Mouse (Mus musculus): ENCODE data around the gene Tm9sf3. TPM values are rescaled to one million over a fixed set of nuclear protein-coding genes. Genes with fewer than 3 reads are reported as not detected.
A peak's percentile ranks its signal among the peaks of the same experiment; 100 is the strongest.
"Not testable (repeated sequence)": the region's sequence is repeated elsewhere in the genome, so short reads cannot be mapped to it uniquely, and the experiment has no call there.

Gene Tm9sf3
- 10 to 100 TPM; 14.2 to 34.8 TPM for polyA plus RNA-seq (2017; shearing (Covaris generic))

DNA sequence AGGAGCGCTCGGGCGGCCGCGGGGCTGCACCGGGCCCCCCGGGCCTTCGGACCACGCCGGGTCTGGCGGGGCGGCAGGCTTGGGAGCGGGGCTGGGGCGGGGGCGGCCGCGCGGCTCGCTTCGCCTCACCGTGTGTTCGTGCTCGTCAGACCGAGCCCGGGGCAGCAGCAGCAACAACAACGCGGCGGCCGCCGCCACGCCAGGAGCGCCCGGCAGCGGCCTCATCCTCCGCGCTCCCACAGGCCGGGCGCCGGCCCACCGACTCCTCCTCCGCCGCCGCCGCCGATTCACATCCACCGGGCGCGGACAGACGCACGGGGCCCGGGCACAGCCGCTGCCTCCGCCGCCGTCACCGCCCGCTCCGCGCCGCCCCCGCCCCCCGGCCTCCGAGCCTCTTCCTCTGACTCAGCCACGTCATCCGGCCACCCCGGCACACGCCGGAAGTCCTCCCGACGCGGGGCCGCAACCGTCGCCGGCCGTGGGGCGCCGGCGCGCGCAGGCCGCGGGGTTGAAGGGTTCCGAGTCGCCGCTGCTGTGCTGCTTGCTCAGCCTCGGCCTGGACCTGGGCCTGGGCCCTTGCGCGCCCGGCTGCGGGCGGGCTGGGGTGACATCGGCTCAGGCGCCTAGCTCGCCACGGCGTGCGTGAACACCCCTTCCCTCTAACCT lies at the start of gene Tm9sf3:
TSS of gene Tm9sf3 (minus strand) at position 368 of the 666 bp plus-strand sequence.
- ATAC-seq = peak; percentile 79

DNA sequence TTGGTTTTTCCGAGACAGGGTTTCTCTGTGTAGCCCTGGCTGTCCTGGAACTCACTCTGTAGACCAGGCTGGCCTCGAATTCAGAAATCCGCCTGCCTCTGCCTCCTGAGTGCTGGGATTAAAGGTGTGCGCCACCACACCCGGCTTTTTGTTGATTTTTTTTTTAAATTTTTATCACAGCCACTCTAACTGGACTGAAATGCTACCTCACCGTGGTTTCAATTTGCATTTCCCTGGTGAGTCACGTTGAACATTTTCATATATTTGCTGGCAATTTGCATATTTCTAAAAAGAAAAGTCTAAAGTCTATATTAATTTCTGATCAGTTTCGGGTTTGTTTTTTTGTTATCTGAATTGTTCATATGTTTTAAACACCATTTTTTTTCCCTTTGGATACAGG lies 48.8 kb upstream of the Tm9sf3 start:
- not testable (repeated sequence) for ATAC-seq

DNA sequence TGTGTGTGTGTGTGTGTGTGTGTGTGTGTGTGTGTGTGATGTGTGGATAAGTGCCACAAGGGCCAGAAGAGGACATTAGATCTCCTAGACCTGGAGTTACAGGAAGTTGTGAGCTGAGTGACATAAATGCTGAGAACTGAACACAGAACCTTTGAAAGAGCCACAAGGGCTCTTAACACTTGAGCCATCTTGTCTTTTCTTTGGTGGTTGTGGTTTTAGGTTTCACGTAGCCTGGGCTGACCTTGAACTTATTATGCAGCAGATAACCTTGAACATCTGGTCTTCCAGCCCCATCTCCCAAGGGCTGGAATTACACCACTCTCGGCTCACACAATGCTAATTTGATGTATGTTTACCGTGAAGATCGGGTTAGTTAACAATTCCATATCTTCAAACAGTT lies 48.2 kb upstream of the Tm9sf3 start:
- ATAC-seq = no peak

GRCm38 (mm10) chr19:41310971-41311703 lies 47.3 kb upstream of the Tm9sf3 start:
- ATAC-seq = peak; percentile 99

GRCm38 (mm10) chr19:41303933-41304332 lies 40.1 kb upstream of the Tm9sf3 start:
- no peak for ATAC-seq

GRCm38 (mm10) chr19:41303433-41303832 lies 39.6 kb upstream of the Tm9sf3 start:
- no peak for ATAC-seq

DNA sequence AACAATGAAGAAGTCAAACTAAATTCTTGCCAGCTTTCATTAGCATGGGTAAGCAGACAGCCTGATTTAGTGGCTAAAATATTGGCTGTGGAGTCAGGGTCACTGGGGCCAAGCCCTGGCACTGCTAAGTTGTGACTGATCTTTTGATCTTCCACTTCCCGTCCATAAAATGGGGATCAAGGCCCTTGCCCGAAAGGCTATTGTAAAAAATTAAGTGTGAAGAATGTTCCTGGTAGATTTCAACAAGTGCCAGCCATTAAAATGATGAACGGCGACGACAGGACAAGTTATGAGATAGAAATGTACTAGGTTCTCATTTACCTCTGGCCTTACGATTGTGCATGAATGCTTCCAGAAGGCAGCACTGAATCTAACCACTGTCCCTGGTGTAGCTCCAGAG lies 38.1 kb upstream of the Tm9sf3 start:
- no peak for ATAC-seq

DNA sequence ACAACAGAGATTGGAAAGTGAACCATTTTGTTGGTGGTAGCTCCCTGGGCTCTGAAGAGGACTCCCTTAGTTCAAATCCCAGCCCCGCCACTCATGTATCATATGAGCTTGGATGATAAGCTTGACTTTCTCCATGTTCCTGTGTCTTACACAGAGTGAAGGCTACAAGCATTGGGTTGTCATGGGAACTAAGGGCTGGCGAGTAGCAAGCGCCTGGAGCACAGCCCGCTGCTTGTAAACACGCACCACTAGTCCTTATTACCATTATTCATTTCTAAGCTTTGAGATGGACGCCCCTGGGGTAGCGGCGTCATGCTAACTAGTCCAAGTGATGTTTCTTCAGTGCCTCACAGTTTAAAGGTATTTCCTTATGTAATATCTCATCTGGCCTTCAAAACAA lies 35.6 kb upstream of the Tm9sf3 start:
- ATAC-seq = no peak

DNA sequence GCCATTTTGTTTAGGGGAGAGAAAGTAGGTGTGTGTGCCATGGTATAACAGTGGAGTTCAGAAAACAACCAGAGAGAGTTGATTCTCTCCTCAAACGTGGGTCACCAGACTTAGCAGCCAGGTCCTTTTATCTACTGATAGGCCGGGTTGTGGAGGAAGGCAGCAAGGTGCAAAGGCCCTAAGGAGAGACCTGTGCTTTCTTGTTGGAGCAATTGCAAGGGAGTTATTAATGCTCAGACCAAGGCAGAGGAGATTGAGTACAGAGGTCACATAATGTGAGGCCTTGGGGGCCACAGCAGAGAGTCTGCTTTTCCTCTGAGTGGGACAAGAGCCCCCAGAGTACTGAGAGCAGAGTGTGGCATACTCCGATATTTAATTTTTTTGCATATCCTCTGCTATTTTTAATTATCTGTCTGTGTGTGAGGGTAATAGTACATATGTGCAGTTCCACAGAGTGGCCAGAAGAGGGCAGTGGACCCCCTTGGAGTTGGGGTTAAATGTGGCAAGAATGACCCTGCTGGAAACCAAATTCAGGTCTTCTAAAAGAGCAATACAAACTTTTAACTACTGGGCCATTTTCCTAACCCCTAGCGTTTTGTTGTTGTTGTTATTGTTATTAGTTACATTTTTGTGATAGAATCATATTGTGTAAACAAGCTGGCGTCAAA lies 27.3 kb upstream of the Tm9sf3 start:
- no peak for ATAC-seq

DNA sequence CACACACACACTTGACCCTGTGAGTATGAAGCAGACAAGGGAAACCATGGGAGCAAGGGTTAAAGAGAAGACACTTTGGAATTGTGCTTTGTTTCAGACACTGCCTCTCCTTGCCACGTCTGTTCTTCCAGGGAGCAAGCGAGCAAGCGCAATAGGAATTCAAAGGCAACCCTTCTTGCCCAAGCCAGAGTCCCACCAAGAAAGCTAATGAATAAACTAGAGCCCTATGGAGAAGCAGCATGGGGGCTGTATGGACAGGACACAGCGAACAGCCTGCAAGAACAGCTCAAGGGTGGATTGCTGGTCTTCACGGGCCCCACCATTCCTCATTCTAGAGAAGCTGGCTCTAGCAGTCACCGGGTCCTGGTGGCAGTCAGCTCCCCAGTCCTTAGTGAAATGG lies 24.8 kb upstream of the Tm9sf3 start:
- no peak for ATAC-seq

GRCm38 (mm10) chr19:41287224-41287623 lies 23.4 kb upstream of the Tm9sf3 start:
- ATAC-seq = no peak

DNA sequence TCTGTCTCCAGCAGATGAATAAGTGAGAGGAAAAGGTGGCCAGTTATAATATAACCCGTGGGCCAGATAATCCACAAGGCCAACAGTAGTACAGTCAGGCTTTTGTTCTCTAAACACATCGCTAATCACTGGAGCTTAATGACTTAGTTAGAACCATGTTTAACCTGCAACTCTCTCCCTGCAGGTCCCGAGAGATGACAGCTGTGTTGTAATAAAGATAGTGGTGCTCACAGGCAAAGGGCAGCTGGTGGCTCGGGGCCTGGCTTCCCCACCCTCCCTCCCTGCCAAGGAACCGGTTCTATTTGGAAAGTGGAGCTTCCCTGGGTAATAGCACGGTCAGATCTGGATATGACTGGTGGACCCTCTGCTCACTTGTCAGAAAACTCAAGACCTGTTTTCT lies 20.7 kb upstream of the Tm9sf3 start:
- ATAC-seq = no peak

DNA sequence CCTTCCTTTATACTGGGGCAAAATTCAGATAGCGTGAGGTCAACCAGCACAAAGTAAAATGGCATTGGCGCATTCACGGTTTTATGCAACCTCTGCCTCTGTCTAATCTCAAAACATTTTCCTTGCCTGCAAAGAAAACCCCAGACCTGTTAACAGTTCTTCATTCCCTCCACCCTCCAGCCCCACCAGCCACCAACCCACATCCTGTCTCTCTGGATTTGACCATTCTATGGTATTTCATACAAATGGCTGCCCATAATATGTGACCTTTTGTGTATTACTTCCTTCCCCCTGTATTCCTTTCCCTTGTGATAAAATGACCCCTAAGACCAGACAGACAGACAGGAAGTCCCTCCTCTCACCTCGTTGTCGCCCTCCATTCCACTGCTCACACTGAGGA lies 18.9 kb upstream of the Tm9sf3 start:
- ATAC-seq = peak; percentile 43

GRCm38 (mm10) chr19:41282216-41282615 lies 18.4 kb upstream of the Tm9sf3 start:
- ATAC-seq = no peak

GRCm38 (mm10) chr19:41279724-41280244 lies 16.0 kb upstream of the Tm9sf3 start:
- ATAC-seq = no peak

DNA sequence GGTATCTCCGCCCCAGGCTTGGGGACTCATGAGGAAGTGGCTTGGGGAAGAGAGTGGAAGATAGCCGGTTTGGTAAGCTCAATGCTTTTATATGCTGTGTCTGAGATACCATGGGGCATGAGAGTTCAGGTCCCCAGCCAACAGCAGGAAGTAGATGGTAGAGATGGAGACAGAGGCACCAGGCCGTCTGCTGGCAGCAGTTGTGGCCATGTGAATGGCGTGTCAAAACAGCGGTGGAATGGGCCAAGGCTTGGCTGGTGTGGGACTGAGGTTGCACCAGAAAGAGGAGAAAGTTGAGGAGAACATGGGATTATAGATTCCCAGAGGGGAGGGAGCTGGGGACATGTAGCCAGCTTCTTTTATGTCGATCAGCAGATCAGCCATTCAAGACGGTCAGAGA lies 14.8 kb upstream of the Tm9sf3 start:
- no peak for ATAC-seq

DNA sequence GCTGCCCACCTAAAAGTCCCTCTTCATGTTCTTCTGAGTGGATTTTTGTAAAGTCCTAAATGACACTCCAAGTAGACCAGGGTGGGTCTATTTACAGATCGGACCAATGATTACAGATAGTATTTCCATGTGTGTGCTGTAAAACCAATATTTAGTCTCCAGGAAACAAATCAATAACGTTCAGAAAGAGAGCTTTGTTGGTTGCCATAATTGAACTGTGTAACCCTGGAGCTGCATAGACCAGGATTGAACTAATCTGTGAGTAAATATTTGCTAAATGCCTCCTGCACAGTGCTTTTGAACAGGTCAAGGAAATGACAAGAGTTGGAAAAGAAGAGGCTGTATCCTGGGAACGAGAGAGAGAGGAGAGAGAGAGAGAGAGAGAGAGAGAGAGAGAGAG lies 11.8 kb upstream of the Tm9sf3 start:
- no peak for ATAC-seq

DNA sequence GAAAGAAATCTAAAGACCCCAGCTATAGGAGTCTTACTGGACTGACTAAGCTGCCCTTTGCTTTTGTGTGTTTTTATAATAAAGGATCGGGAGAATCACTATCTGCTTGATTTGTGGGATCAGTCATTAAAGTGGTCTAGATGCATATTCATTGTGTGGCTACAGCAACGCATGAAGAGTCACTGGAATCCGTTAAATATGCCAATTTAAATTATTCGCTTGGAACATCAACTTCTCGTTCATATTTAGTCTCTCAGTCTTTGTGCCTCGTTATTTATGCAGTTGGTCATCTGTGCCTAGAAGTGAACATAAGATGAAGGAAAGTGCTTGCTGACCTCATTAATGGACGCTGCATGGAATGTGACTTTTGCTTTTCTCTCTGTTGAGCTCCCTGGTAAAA lies 7.1 kb upstream of the Tm9sf3 start:
- ATAC-seq = no peak

DNA sequence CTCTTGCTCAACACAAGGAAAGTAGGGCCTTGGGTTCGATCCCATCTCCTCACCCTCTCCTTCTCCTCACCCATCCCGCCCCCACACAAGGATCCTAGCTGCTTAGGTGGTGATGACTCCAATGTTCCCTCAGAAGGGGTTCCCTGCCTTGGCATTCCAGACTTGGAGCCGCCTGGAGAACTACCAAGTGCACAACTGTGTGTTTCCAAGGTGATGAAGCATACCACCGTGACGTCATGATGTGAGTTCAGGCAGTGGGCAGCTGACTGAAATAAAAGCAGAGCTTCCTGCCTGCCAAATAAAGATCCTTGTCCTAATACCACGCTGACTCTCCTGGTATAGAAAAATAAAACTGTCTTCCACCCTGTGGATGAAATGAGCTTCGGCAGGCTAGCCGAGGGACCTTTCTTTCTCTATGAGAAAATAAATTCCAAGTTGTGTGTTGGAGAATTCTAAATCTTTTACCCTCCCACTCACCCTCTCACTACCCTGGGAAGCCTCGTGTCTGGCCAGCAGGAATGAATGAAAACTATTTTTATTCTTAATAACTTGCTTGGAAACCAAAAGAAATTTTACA lies 6.4 kb upstream of the Tm9sf3 start:
- no peak for ATAC-seq

DNA sequence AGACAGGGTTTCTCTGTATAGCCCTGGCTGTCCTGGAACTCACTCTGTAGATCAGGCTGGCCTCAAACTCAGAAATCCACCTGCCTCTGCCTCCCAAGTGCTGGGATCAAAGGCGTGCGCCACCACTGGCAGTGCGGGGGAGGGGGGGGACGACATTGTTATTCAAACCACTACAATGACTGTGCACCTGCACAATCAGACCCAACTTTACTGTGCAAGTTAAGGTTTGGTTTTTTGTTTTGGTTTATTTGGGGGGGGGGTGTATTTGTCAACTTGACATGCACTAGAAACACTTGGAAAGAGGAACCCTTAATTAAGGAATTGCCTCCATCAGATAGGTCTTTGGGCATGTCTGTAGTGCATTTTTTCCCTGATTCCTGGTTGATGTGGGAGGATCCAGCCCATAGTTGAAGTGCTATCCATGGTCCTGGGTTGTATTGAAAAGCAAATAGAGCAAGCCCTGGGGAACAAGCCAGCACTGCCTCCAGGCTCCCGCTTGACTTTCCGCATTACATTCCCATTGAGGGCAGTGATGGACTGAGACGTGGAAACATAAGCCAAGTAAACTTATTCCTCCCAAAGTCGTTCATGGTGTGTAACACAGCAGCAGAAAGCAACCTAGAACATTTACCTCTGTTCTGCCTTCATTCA lies 2.6 kb upstream of the Tm9sf3 start:
- no peak for ATAC-seq

DNA sequence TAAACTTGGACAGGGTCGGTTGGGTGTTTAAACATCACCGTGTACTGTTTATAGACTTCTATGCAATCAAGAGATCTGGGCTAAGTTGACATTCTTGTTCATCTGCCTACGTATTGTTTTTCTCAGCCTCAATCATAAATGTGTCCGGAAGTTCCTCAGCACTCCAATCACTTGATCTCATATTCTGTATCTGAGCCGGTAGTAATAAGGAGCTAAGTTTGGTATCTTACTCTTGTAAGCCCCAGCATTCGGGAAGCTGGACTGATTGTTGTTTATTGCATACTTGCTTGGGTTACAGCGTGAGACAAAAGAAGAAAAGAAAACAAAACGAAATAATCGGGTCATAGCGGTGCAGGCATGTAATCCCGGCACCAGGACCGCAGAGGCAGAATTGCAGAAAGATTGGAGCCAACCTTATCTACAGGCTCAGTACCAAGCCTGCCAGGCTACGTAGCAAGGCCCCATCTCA lies 568 bp upstream of the Tm9sf3 start:
- ATAC-seq = peak; percentile 64

Data from CD4-positive, CD25-positive, alpha-beta regulatory T cell, adult 4 months (primary cell).